In genomic region chr8:121079944-121080343, GRCm38 (mm10) we compare ENCODE assay signal across 20 mouse cellular contexts. TPM values are rescaled to one million over a fixed set of nuclear protein-coding genes. Genes with fewer than 3 reads are reported as not detected.
DNase-seq lines count a peak whose midpoint lies in the region; ATAC-seq and TF ChIP-seq lines count a peak whose summit lies in the region.
"Had no signal": no experiment of that assay in that cellular context is flagged by ENCODE, and none has a peak within 500 bp of the region (broad histone marks: within the 10 kb centered on the region; RNA-seq: fewer than 3 reads in every experiment).

No protein-coding gene starts in this region.

- TF ChIP-seq CTCF in lung, embryonic 14.5 days (IDR thresholded peaks at IDR 0.05; ENCODE audit: low read depth), result no peak

- peaks cover 80% of the 10 kb centered on the region for H3K27me3 ChIP-seq in lung, embryonic 14.5 days (ENCODE audit: insufficient read depth, low read length)
- peaks cover 88% of the 10 kb centered on the region for H3K27me3 ChIP-seq in embryonic facial prominence, embryonic 11.5 days (ENCODE audit: control insufficient read depth, insufficient read depth, low read length)
- H3K27me3 ChIP-seq in limb, embryonic 10.5 days (ENCODE audit: low read depth, poor library complexity, severe bottlenecking), result peaks cover 100% of the 10 kb centered on the region

- peak overlapping the region; percentile 84 for H3K4me2 ChIP-seq in lung, embryonic 14.5 days
- H3K4me2 ChIP-seq in embryonic facial prominence, embryonic 11.5 days (ENCODE audit: low read depth, low read length), result peak overlapping the region; percentile 5

- peaks cover 3% of the 10 kb centered on the region; the same call in 1 of the 2 replicates for H3K4me1 ChIP-seq in lung, embryonic 14.5 days (ENCODE audit: insufficient read depth)
- H3K4me1 ChIP-seq in embryonic facial prominence, embryonic 11.5 days (ENCODE audit: control insufficient read depth, insufficient read depth, low read length), result peaks cover 9% of the 10 kb centered on the region
- H3K4me1 ChIP-seq in limb, embryonic 10.5 days, result peaks cover 48% of the 10 kb centered on the region

- H3K9ac ChIP-seq in lung, embryonic 14.5 days, result peak overlapping the region; percentile 87
- H3K9ac ChIP-seq in embryonic facial prominence, embryonic 11.5 days (replicated peaks; ENCODE audit: low read length), result no peak overlapping the region; the same call in 1 of the 2 replicates
- H3K9ac ChIP-seq: limb, embryonic 12.5 days; liver, embryonic 15.5 days had no signal

- peak overlapping the region; percentile 76 for H3K4me3 ChIP-seq in lung, embryonic 14.5 days (ENCODE audit: low read depth, low read length)
- no peak overlapping the region for H3K4me3 ChIP-seq in embryonic facial prominence, embryonic 11.5 days (ENCODE audit: low read depth, low read length)
- H3K4me3 ChIP-seq in limb, embryonic 10.5 days, result no peak overlapping the region
- H3K4me3 ChIP-seq: left cerebral cortex, adult 2 months; liver, embryonic 15.5 days; megakaryocyte, embryonic 14.5 days had no signal

- DNase-seq in embryo, embryonic 10.5 days (ENCODE audit: low spot score), result peak; percentile 47
- no peak for DNase-seq in embryo, embryonic 11 days
- DNase-seq in lung, embryonic 14.5 days, result peak; percentile 26
- no peak for DNase-seq in lung, postnatal 4 days
- peak; percentile 21 for DNase-seq in embryonic facial prominence, embryonic 11.5 days (ENCODE audit: low spot score)
- DNase-seq in limb, embryonic 10.5 days (ENCODE audit: low spot score), result peak; percentile 54
- DNase-seq in frontal cortex, postnatal 36 days (ENCODE audit: low spot score in 2 of 2), result no peak
- DNase-seq in kidney, adult 11 months, result no peak
- DNase-seq: cerebellum, postnatal 10 days; gastrocnemius, postnatal 25 days; heart, postnatal 4 days; kidney, postnatal 10 days; right cerebral cortex, postnatal 25 days; thymus, adult 2 months had no signal

- H3K27ac ChIP-seq in lung, embryonic 14.5 days (ENCODE audit: low read depth), result no peak overlapping the region
- no peak overlapping the region for H3K27ac ChIP-seq in embryonic facial prominence, embryonic 11.5 days (replicated peaks; ENCODE audit: low read depth, low read length)
- H3K27ac ChIP-seq in limb, embryonic 10.5 days, result no peak overlapping the region
- H3K27ac ChIP-seq: left cerebral cortex, adult 2 months; limb, embryonic 12.5 days; liver, embryonic 15.5 days had no signal

- H3K36me3 ChIP-seq in lung, embryonic 14.5 days (ENCODE audit: insufficient read depth), result peaks cover 19% of the 10 kb centered on the region
- no peaks in the 10 kb centered on the region for H3K36me3 ChIP-seq in embryonic facial prominence, embryonic 11.5 days (replicated peaks; ENCODE audit: control insufficient read depth, insufficient read depth, low read depth, low read length)
- no peaks in the 10 kb centered on the region for H3K36me3 ChIP-seq in limb, embryonic 10.5 days
- H3K36me3 ChIP-seq: G1E; limb, embryonic 12.5 days; liver, embryonic 15.5 days had no signal

- 24% methylated on average over 12 of the region's 12 CpGs for WGBS in lung, embryonic 14.5 days
- 3% methylated on average over 12 of the region's 12 CpGs for WGBS in embryonic facial prominence, embryonic 11.5 days
- WGBS in limb, embryonic 10.5 days, result 4% methylated on average over 12 of the region's 12 CpGs

- no peak for ATAC-seq in lung, embryonic 14.5 days (ENCODE audit: insufficient read depth)
- ATAC-seq in embryonic facial prominence, embryonic 11.5 days (replicated peaks; ENCODE audit: insufficient number of reproducible peaks, low FRiP score, low TSS enrichment, low read depth), result no peak
- ATAC-seq: CD4-positive, CD25-positive, alpha-beta regulatory T cell, adult 4 months had no signal

- no peaks in the 10 kb centered on the region for H3K9me3 ChIP-seq in lung, embryonic 14.5 days (ENCODE audit: low read depth, low read length)
- no peaks in the 10 kb centered on the region for H3K9me3 ChIP-seq in embryonic facial prominence, embryonic 11.5 days (replicated peaks; ENCODE audit: control insufficient read depth, low read length)
- H3K9me3 ChIP-seq in limb, embryonic 10.5 days (replicated peaks), result no peaks in the 10 kb centered on the region
- H3K9me3 ChIP-seq: limb, embryonic 12.5 days; liver, embryonic 15.5 days; megakaryocyte, embryonic 14.5 days had no signal

RNA-seq across cellular contexts. Expression of gene Foxf1, which starts 4.2 kb away (rescaled TPM):
- 167 and 180 TPM in 2 replicates for polyA plus RNA-seq in lung, embryonic 14.5 days (2014; fragmentation: Nextera tagmentation; extraction: Ambion mirVana)
- polyA plus RNA-seq in embryonic facial prominence, embryonic 11.5 days (2014; fragmentation: Nextera tagmentation; extraction: Ambion mirVana), result 19.6 and 24.5 TPM in 2 replicates
- 0.48 and 4.4 TPM in 2 replicates for polyA plus RNA-seq in limb, embryonic 10.5 days (2016; fragmentation: Nextera tagmentation; extraction: Ambion mirVana)
- polyA plus RNA-seq: G1E had no signal

RNA-seq across cellular contexts. Expression of gene Mthfsd, which starts 28.2 kb away (rescaled TPM):
- 57.6 and 63.1 TPM in 2 replicates for polyA plus RNA-seq in lung, embryonic 14.5 days (2014; fragmentation: Nextera tagmentation; extraction: Ambion mirVana)
- polyA plus RNA-seq in embryonic facial prominence, embryonic 11.5 days (2014; fragmentation: Nextera tagmentation; extraction: Ambion mirVana), result 50.0 and 52.5 TPM in 2 replicates
- 58.5 and 67.6 TPM in 2 replicates for polyA plus RNA-seq in limb, embryonic 10.5 days (2016; fragmentation: Nextera tagmentation; extraction: Ambion mirVana)

RNA-seq across cellular contexts. Expression of gene Foxc2, which starts 36.0 kb away (rescaled TPM):
- polyA plus RNA-seq in lung, embryonic 14.5 days (2014; fragmentation: Nextera tagmentation; extraction: Ambion mirVana), result 1.1 and 1.9 TPM in 2 replicates
- 15.1 and 15.7 TPM in 2 replicates for polyA plus RNA-seq in embryonic facial prominence, embryonic 11.5 days (2014; fragmentation: Nextera tagmentation; extraction: Ambion mirVana)
- 2.3 and 3.3 TPM in 2 replicates for polyA plus RNA-seq in limb, embryonic 10.5 days (2016; fragmentation: Nextera tagmentation; extraction: Ambion mirVana)
- polyA plus RNA-seq: CD4-positive, CD25-positive, alpha-beta regulatory T cell, adult 4 months; liver, embryonic 15.5 days had no signal

RNA-seq across cellular contexts. Expression of gene Foxl1, which starts 47.8 kb away (rescaled TPM):
- polyA plus RNA-seq in lung, embryonic 14.5 days (2014; fragmentation: Nextera tagmentation; extraction: Ambion mirVana), result 6.8 and 7.9 TPM in 2 replicates
- polyA plus RNA-seq in embryonic facial prominence, embryonic 11.5 days (2014; fragmentation: Nextera tagmentation; extraction: Ambion mirVana), result 4.4 and 4.7 TPM in 2 replicates
- polyA plus RNA-seq in limb, embryonic 10.5 days (2016; fragmentation: Nextera tagmentation; extraction: Ambion mirVana), result 0.13 and 0.15 TPM in 2 replicates
- polyA plus RNA-seq: CD4-positive, CD25-positive, alpha-beta regulatory T cell, adult 4 months; G1E had no signal

Comparison
In these comparisons a context has a peak if more than half of its experiments do, and no peak if none do; other contexts are left out.
1. DNase-seq: peak in embryo, embryonic 10.5 days (single experiment), lung, embryonic 14.5 days (single experiment), embryonic facial prominence, embryonic 11.5 days (single experiment) and limb, embryonic 10.5 days (single experiment); none in embryo, embryonic 11 days (single experiment), lung, postnatal 4 days (0 of 2), frontal cortex, postnatal 36 days (0 of 2) and kidney, adult 11 months (single experiment).